Mouse (Mus musculus) kidney, postnatal 0 days (tissue): Measurements from ENCODE around the gene Pvrig. TPM values are rescaled to one million over a fixed set of nuclear protein-coding genes. Genes with fewer than 3 reads are reported as not detected.
"Not testable (repeated sequence)": the region's sequence is repeated elsewhere in the genome, so short reads cannot be mapped to it uniquely, and the experiment has no call there.

Source experiments
- ATAC-seq: fragments of 200-750 bp; cut with Nextera tagmentation; replicated peaks from 2 replicates; pipeline ENCODE4 v1.8.0; 2017; ENCODE audit warnings: low read depth, moderate number of reproducible peaks, moderate TSS enrichment, moderate library complexity; ENCODE audit not compliant: low FRiP score
- DNase-seq: peaks from one replicate; pipeline ENCODE4 v3.0.0-alpha.2; 2016; ENCODE audit warnings: low spot score
- H3K27ac ChIP-seq: fragments of 300-500 bp; sonication (generic); 2 replicates; pipeline ENCODE4 v1.5.1; 2014; ENCODE audit warnings: mild to moderate bottlenecking
- H3K27me3 ChIP-seq: fragments of 300-500 bp; sonication (generic); 2 replicates; pipeline ENCODE4 v1.6.1; 2014; ENCODE audit warnings: low read length, mixed read lengths; ENCODE audit not compliant: insufficient read depth
- H3K36me3 ChIP-seq: fragments of 300-500 bp; sonication (generic); 2 replicates; pipeline ENCODE4 v1.6.1; 2014; ENCODE audit warnings: low read length, mixed read lengths; ENCODE audit not compliant: insufficient read depth
- H3K4me1 ChIP-seq: fragments of 300-500 bp; sonication (generic); replicated peaks from 2 replicates; pipeline ENCODE4 v1.6.1; 2014; ENCODE audit warnings: antibody characterized with exemption, low read length, mixed read lengths; ENCODE audit not compliant: insufficient read depth
- H3K4me2 ChIP-seq: fragments of 300-500 bp; sonication (generic); 2 replicates; pipeline ENCODE4 v1.6.1; 2014; ENCODE audit warnings: mild to moderate bottlenecking, low read length, moderate library complexity, mixed read lengths
- H3K4me3 ChIP-seq: fragments of 300-500 bp; sonication (generic); replicated peaks from 2 replicates; pipeline ENCODE4 v1.5.1; 2014; ENCODE audit warnings: low read depth, low read length
- H3K9ac ChIP-seq: fragments of 300-500 bp; sonication (generic); 2 replicates; pipeline ENCODE4 v1.6.1; 2014; ENCODE audit warnings: low read depth, low read length
- H3K9me3 ChIP-seq: fragments of 300-500 bp; sonication (generic); replicated peaks from 2 replicates; pipeline ENCODE4 v1.6.1; 2016; ENCODE audit warnings: low read length, inconsistent platforms, mixed read lengths
- CTCF ChIP-seq: IDR thresholded peaks from 2 replicates; pipeline ENCODE4 v1.5.1; 2016; ENCODE audit warnings: antibody characterized with exemption, low read depth, mild to moderate bottlenecking, moderate library complexity
- WGBS: fragments of 180-500 bp; shearing (Covaris S2); extraction: QIAGEN DNeasy Blood & Tissue Kit; methylation state at CpG from one replicate; pipeline ENCODE4 v1.1.7; 2014; 5-methylcytosine and 5-hydroxymethylcytosine counted together
- polyA plus RNA-seq: library from polyadenylated mRNA; unstranded; fragments of >200 nt; fragmentation: Nextera tagmentation; extraction: Ambion mirVana; gene quantifications from 2 replicates; pipeline ENCODE4 v1.2.1, GENCODE M21; 2015

Pvrig gene
- 0.13 TPM in 1 of 2 replicates, not detected in the other for polyA plus RNA-seq

DNA sequence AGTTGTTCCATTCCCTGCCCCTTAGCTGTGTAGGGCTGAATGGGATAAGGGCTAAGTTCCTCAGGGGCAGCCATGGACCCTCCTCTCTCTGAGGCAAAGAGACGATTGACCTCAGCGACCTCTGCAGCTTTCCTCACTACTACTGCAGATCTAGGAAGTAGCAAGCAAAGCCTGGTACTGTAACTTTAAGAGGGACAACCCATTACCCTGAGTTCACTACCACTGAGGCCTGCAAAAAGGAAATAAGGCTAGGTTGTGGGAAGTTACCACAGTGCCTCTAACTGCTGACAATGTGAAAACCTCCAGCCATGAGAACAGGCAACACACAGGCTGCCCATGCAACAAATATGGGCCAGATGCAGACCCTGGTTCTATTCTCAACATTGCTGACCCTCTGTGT lies at the start of gene Pvrig:
Gene Pvrig, plus strand, starts transcription at position 301 of the 400 bp plus-strand sequence.
- H3K9me3 ChIP-seq, result no peaks in the 10 kb centered on the region
- no peak within 1 kb of the TSS for H3K4me2 ChIP-seq
- H3K9ac ChIP-seq, result no peak within 1 kb of the TSS
- no peaks in the 10 kb centered on the region for H3K4me1 ChIP-seq
- no peak within 1 kb of the TSS for H3K27ac ChIP-seq
- no peak within 1 kb of the TSS for H3K4me3 ChIP-seq
- no peak for TF ChIP-seq CTCF
- no peaks in the 10 kb centered on the region for H3K36me3 ChIP-seq
- H3K27me3 ChIP-seq, result no peaks in the 10 kb centered on the region
- DNase-seq (no peak), ATAC-seq (no peak)
- 86% methylated on average over 2 of the region's 2 CpGs for WGBS

GRCm38 (mm10) chr5:138294158-138294557 lies 47.6 kb upstream of the Pvrig start:
- no peaks in the 10 kb centered on the region for H3K9me3 ChIP-seq
- DNase-seq, result no peak

GRCm38 (mm10) chr5:138299613-138300012 lies 42.1 kb upstream of the Pvrig start:
- no peaks in the 10 kb centered on the region for H3K36me3 ChIP-seq
- H3K4me2 ChIP-seq, result no peak overlapping the region
- no peak overlapping the region for H3K4me3 ChIP-seq
- no peaks in the 10 kb centered on the region for H3K27me3 ChIP-seq
- H3K9me3 ChIP-seq, result no peaks in the 10 kb centered on the region
- no peak for ATAC-seq
- H3K27ac ChIP-seq, result no peak overlapping the region
- no peak overlapping the region for H3K9ac ChIP-seq
- H3K4me1 ChIP-seq, result no peaks in the 10 kb centered on the region
- TF ChIP-seq CTCF, result no peak
- DNase-seq, result no peak
- WGBS, result 81% methylated on average over 2 of the region's 2 CpGs

More at GRCm38 (mm10) chr5:138294158-138294557, 47.6 kb upstream of the Pvrig start:
- no peak for ATAC-seq
- H3K27me3 ChIP-seq, result no peaks in the 10 kb centered on the region
- TF ChIP-seq CTCF, result no peak
- H3K9ac ChIP-seq, result no peak overlapping the region
- H3K4me1 ChIP-seq, result no peaks in the 10 kb centered on the region
- no peaks in the 10 kb centered on the region for H3K36me3 ChIP-seq
- H3K27ac ChIP-seq, result no peak overlapping the region
- no peak overlapping the region for H3K4me3 ChIP-seq
- H3K4me2 ChIP-seq, result no peak overlapping the region

GRCm38 (mm10) chr5:138312795-138313194 lies 29.0 kb upstream of the Pvrig start:
- TF ChIP-seq CTCF, result no peak
- H3K4me1 ChIP-seq, result no peaks in the 10 kb centered on the region
- no peak overlapping the region for H3K4me2 ChIP-seq
- H3K4me3 ChIP-seq, result no peak overlapping the region
- 90% methylated on average over 3 of the region's 3 CpGs for WGBS
- H3K27ac ChIP-seq, result no peak overlapping the region
- H3K9me3 ChIP-seq, result no peaks in the 10 kb centered on the region
- no peak overlapping the region for H3K9ac ChIP-seq
- no peaks in the 10 kb centered on the region for H3K36me3 ChIP-seq
- ATAC-seq (no peak), DNase-seq (no peak)
- H3K27me3 ChIP-seq, result no peaks in the 10 kb centered on the region

DNA sequence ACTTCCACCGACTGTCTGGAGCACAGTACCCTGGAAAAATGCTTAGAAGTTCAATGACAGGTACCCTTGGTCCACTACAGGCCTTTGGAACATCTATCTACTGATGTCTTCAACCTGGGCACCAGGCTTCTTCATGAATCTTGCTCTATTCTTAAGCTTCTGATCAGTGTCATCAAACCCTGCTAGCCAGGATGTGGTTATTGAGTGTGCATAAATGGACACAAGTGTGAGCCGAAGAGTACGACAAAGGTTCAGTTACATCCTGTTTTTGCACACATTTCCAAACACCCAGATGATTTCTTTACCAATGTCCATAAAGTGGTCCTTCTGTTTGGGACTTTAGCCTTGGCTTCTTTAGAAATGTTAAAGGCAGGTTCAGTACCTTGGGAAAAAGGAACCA lies 1.5 kb downstream of the Pvrig start:
- H3K36me3 ChIP-seq, result no peaks in the 10 kb centered on the region
- no peak for DNase-seq

DNA sequence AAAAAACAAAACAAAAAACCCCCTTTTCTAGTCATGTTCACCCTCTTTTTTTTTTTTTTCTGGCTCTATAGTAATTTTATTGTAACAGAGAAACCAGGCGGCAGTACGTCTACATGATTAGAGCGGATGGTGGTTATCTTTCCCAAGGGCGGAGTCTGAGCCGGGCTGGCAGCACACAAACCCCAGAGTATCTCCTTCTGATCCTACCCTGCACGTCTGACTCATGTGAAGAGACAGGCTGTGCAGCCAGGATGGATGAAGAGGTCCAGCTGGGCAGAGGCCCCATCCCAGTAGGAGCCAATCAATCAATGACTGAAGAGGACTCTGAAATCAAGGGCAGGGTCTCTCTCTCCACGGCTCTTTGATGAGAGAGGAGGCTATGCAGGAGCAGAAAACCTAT lies 21.4 kb downstream of the Pvrig start:
- not testable (repeated sequence) for H3K9me3 ChIP-seq, H3K36me3 ChIP-seq, DNase-seq, H3K4me3 ChIP-seq, H3K27me3 ChIP-seq, H3K4me1 ChIP-seq, H3K9ac ChIP-seq, H3K27ac ChIP-seq, ATAC-seq, H3K4me2 ChIP-seq
- WGBS, result 81% methylated on average over 6 of the region's 7 CpGs

More for the DNA sequence above, 1.5 kb downstream of the Pvrig start:
- H3K4me1 ChIP-seq, result no peaks in the 10 kb centered on the region
- H3K27me3 ChIP-seq, result no peaks in the 10 kb centered on the region
- H3K9me3 ChIP-seq, result no peaks in the 10 kb centered on the region
- no peak overlapping the region for H3K4me2 ChIP-seq
- WGBS, result 88% methylated on average over 3 of the region's 3 CpGs
- H3K27ac ChIP-seq, result no peak overlapping the region
- ATAC-seq, result no peak
- no peak for TF ChIP-seq CTCF
- no peak overlapping the region for H3K9ac ChIP-seq
- no peak overlapping the region for H3K4me3 ChIP-seq

- not testable (repeated sequence) for H3K36me3 ChIP-seq, ATAC-seq, H3K9ac ChIP-seq, H3K9me3 ChIP-seq, H3K27ac ChIP-seq, H3K4me1 ChIP-seq, H3K4me3 ChIP-seq, H3K4me2 ChIP-seq, DNase-seq, H3K27me3 ChIP-seq
- WGBS, result 93% methylated on average over 10 of the region's 10 CpGs
These were observed 23.6 kb downstream of the Pvrig start for GRCm38 (mm10) chr5:138365347-138365746.

Other genes starting within 250 kb of the Pvrig start
- 45.3 and 49.6 TPM in 2 replicates for gene Zscan21, start 225.1 kb upstream of the Pvrig start, polyA plus RNA-seq
- 13.2 and 16.8 TPM in 2 replicates for gene Zfp113, start 186.2 kb upstream of the Pvrig start, polyA plus RNA-seq
- 240 and 262 TPM in 2 replicates for gene Cops6, start 180.9 kb upstream of the Pvrig start, polyA plus RNA-seq
- 13.0 and 13.1 TPM in 2 replicates for gene Ap4m1, start 170.0 kb upstream of the Pvrig start, polyA plus RNA-seq
- gene Mcm7, start 169.5 kb upstream of the Pvrig start, polyA plus RNA-seq, result 119 and 136 TPM in 2 replicates
- 49.8 and 54.8 TPM in 2 replicates for gene Taf6, start 154.5 kb upstream of the Pvrig start, polyA plus RNA-seq
- 42.2 and 43.9 TPM in 2 replicates for gene Cnpy4, start 154.5 kb upstream of the Pvrig start, polyA plus RNA-seq
- gene Mblac1, start 147.6 kb upstream of the Pvrig start, polyA plus RNA-seq, result 11.4 and 12.8 TPM in 2 replicates
- 0.22 and 0.36 TPM in 2 replicates for gene Nxpe5, start 116.1 kb upstream of the Pvrig start, polyA plus RNA-seq
- gene Lamtor4, start 86.5 kb upstream of the Pvrig start, polyA plus RNA-seq, result 77.6 and 87.0 TPM in 2 replicates
- gene BC037034, start 77.9 kb upstream of the Pvrig start, polyA plus RNA-seq, result 3.2 and 4.3 TPM in 2 replicates
- gene Gal3st4, start 69.1 kb upstream of the Pvrig start, polyA plus RNA-seq, result 0.86 and 1.5 TPM in 2 replicates
- gene Gm43720, start 62.0 kb upstream of the Pvrig start, polyA plus RNA-seq, result 0.06 and 0.16 TPM in 2 replicates
- 8.1 and 9.1 TPM in 2 replicates for gene Gpc2, start 62.0 kb upstream of the Pvrig start, polyA plus RNA-seq
- 1.7 and 1.8 TPM in 2 replicates for gene Stag3, start 61.7 kb upstream of the Pvrig start, polyA plus RNA-seq
- gene Zfp157, start 99.5 kb downstream of the Pvrig start, polyA plus RNA-seq, result 24.0 and 25.3 TPM in 2 replicates
- gene 1700123K08Rik, start 222.8 kb downstream of the Pvrig start, polyA plus RNA-seq, result not detected in 2 replicates